Mouse (Mus musculus) B cell, adult 2 months (primary cell): ENCODE data around the gene Jak1.
"Not testable (repeated sequence)": the region's sequence is repeated elsewhere in the genome, so short reads cannot be mapped to it uniquely, and the experiment has no call there.

Experiments used
- DNase-seq, 2 experiments: peaks; one replicate each; pipeline ENCODE4 v3.0.0; 2022

The Jak1 gene

GRCm38 (mm10) chr4:101275881-101276280 is 10.8 kb upstream of the Jak1 start:
- DNase-seq: no peak

- no peak for DNase-seq
Observed at GRCm38 (mm10) chr4:101270734-101271133, 5.7 kb upstream of the Jak1 start.

DNA sequence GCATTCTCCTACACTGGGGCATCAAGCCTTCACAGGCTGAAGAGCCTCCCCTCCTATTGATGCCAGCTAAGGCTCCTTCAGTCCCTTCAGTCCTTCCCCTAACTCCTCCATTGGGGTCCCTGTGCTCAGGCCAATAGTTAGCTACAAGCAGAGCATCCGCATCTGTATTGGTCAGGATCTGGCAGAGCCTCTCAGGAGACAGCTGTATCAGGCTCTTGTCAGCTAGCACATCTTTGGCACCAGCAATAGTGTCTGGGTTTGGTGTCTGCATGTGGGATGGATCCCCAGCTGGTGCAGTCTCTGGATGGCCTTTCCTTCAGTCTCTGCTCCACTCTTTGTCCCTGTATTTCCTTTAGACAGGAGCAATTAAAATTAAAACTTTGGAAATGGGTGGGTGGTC is 3.4 kb upstream of the Jak1 start:
- DNase-seq: not testable (repeated sequence)

DNA sequence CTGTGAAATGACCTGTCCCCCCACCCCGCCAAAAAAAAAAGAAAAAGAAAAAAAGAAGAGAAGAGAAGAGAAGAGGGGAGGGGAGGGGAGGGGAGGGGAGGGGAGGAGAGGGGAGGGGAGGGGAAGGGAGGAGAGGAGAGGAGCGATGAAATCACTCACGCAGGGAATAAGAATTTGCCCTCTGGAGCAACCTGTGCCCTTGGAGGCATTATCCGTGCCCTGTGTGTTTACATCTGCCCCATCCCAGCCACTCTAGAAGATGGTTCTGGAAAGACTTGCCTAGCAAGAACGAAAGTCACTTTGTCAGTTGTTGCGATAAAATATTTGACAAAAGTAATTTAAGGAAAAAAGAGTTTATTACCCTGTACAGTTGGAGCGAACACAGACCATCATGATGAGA is 441 bp upstream of the Jak1 start:
- DNase-seq: no peak

DNA sequence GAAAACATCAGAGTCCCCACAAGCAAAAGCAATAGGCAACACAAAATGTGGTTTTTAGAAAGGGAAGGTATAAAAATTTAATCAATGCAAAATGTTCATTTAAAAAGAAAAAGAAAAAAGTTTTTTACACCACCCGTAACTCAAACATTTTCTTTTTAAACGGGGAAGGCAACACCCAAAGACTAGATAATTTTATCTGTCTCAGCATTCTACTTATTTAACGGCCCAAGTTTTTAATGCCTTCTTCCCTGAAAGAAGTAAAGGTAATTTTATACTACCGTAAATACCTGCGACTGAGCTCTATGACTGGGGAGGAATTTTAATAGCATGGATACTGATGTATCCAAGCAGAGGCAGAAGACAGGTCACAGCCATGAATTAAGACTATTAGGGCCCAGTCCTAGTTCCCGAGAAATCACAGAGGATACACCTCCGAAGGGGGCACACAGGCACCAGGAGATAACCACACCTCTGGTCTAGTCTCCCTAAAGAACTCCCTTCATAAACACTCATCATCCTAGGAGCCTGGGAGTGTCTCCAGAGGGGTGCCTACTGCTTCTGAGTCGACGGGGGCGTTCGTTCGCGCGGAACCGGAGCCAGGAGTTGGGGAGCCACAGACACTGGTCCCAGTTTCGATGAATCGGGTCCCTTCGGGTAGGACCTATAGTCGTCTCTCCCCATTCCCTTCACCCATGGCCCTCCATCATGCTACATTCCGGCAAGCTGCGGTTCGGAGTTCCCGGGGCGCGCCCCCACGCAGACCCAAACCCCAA is 928 bp downstream of the Jak1 start:
- DNase-seq: peak in 1 of 2 experiments; percentile 25

GRCm38 (mm10) chr4:101261596-101261995 is 3.5 kb downstream of the Jak1 start:
- DNase-seq: no peak

- peak in 1 of 2 experiments; percentile 45 for DNase-seq
Observed at GRCm38 (mm10) chr4:101260744-101261291, 4.3 kb downstream of the Jak1 start.

- DNase-seq: no peak
Observed at GRCm38 (mm10) chr4:101256526-101257210, 8.4 kb downstream of the Jak1 start.

- DNase-seq: peak; percentile 57 to 61
Observed at GRCm38 (mm10) chr4:101254606-101255349, 10.3 kb downstream of the Jak1 start.

GRCm38 (mm10) chr4:101254015-101254414 is 11.1 kb downstream of the Jak1 start:
- DNase-seq: peak; percentile 53 to 56

DNA sequence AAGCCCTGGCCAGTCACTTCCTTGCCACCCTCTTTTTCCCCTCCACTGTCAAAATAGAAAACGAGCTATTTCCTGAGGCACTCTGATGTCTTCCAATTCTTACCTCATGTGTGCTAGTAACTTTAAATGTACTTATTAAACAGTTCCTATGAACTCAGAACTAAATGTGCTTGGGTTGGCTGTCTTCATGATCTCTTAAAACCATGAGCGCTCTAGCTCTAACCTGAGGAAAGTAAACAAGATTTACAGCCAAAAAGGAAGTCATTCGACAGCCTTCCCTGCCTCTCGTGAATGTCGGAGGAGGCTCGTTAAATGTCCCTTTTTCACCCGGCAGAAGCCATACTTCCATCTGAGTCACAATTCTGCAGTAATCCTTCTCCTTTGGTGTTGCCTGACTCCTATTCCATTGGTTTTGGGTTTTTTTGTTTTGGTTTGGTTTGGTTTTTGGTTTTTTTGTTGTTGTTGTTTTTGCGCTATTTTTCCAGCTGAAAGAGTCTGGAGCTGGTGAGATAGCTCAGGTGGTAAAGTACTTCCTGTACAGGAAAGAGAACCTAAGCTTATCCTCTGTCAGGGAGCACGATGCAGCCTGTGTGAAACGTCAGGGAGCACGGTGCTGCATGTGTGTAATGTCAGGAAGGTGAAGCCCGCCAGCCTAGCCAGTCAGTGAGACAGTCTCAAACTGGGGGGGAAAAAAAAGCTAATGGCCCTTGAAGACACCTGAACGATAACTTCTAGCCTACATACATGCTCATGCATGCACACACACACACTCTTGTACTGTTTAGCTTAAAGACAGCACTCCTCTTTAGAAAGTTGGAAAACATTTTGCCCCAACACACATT is 12.1 kb downstream of the Jak1 start:
- no peak for DNase-seq

DNA sequence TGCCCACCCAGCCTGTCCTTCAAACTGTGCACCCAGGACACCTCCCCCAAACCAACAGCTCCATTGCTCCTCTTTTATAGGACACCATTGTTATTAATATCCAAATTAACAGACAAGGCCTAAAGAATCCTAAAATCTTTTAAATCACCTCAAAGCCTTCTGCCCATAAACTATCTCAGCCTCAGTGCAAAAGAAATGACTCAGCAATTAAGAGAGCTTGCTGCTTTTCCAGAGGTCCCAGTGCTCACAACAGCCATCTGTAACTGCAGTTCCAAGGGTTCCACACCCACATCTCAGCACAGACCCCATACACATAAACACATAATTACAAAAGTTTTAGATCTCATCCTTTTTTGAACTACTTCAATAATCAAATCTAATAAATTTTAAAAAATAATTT is 13.1 kb downstream of the Jak1 start:
- no peak for DNase-seq

GRCm38 (mm10) chr4:101249977-101250743 is 14.9 kb downstream of the Jak1 start:
- DNase-seq: no peak

- DNase-seq: no peak
Observed at GRCm38 (mm10) chr4:101247355-101247754, 17.7 kb downstream of the Jak1 start.

- no peak for DNase-seq
Observed at GRCm38 (mm10) chr4:101246569-101246968, 18.5 kb downstream of the Jak1 start.

DNA sequence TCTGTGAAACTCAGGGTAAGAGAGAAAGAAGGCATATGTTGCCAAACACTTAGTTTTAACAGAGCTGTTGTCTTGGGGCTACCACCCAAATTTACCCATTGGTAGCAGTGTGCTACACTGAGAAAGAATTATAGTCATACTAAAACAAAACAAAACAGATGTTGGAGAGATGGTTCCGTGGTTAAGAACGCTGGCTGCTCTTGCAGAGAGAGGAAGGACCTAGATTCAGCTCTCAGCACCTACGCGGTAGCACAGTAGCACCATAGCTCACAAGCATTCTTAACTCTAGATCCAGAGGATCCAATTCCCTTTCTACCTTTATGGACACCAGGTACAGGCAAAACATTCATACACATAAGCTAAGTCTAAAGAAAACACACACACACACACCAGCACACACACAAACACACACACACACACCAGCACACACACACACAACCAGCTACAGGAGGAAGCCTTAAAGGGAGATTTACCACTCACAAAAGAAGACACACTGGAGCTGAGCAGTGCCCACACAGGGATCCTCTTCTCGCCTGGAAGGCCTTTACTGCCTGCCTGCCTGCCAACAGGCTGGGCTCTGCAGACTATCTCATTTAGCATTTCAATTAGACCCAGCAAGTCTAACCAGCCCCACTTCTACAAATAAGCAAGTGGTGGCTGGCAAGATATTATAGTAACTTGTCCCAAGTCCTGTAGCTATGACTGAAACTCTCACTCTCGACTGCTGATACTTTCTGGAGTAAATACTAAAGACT is 20.6 kb downstream of the Jak1 start:
- DNase-seq: peak; percentile 36 to 37

DNA sequence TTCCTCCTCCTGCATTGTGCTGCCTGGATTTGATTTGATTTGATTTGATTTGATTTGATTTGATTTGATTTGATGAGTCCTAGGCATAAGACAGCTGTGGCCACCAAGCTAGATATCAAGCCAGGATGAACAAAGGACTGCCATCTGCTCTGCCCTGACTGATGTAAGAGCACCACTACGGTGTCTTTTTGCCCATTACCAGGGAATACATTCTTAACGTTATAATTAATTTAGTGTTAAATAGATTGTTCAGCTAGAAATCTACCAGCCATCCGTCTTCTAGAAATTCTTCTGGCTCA is 24.3 kb downstream of the Jak1 start:
- no peak for DNase-seq

- no peak for DNase-seq
Observed at GRCm38 (mm10) chr4:101240163-101240874, 24.8 kb downstream of the Jak1 start.

GRCm38 (mm10) chr4:101239313-101240162 is 25.5 kb downstream of the Jak1 start:
- no peak for DNase-seq
